ENCODE assay signal across 10 mouse cellular contexts in the genomic region with DNA sequence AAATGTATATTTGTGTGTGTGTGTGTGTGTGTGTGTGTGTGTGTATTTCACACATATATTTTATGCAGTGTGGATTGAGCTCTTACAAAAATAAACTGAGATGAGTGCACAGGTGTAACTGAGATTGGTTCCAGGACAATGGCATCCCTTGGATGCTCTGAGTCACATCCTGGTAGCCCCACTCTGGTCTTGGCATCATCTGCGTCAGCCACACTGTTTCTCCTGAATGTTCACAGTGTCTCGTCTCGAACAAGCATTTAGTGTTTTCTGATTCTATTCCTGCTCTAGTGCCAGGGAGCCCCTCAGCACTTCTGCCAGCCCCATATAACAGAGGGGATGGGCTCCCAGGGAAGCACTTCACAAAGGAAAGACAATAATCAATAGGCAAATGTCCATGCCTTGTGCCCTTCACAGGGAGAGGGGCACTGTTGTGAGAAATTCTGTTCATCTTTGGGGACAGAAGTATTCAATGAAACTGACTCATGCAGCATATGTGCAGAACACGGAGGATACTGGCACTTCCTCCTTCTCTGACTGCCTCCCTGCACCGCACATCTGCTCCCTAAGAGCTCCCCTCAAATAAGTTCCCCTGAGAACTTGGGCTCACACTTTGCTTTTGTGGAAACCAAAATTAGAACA.
DNase-seq lines count a peak whose midpoint lies in the region; ATAC-seq and TF ChIP-seq lines count a peak whose summit lies in the region.
"Had no signal": no experiment of that assay in that cellular context is flagged by ENCODE, and none has a peak within 500 bp of the region (broad histone marks: within the 10 kb centered on the region; RNA-seq: fewer than 3 reads in every experiment).

No protein-coding gene starts in this region.

- DNase-seq in cerebellum, postnatal 36 days, result peak; percentile 6 to 36
- no peak for DNase-seq in cerebellum, adult 11-12 months
- peak; percentile 53 for DNase-seq in brain, embryonic 14.5 days (ENCODE audit: low read depth)
- DNase-seq in frontal cortex, postnatal 36 days (ENCODE audit: low spot score in 2 of 2), result peak; percentile 73 to 84
- peak; percentile 56 to 66 for DNase-seq in left cerebral cortex, postnatal 14 days (ENCODE audit: low spot score in 2 of 2)
- no peak for DNase-seq in heart, adult 8-10 months (ENCODE audit: low spot score)
- DNase-seq: gastrocnemius, postnatal 25 days; kidney, postnatal 36 days had no signal

- no peak for TF ChIP-seq POLR2A in brain, embryonic 14.5 days (IDR thresholded peaks at IDR 0.05; ENCODE audit: borderline replicate concordance, extremely low read depth, insufficient read depth, insufficient read length, poor library complexity, severe bottlenecking)

- ATAC-seq in monocyte, adult 5-6 weeks (replicated peaks; ENCODE audit: insufficient number of reproducible peaks, low FRiP score, low TSS enrichment, poor library complexity, severe bottlenecking), result no peak
- ATAC-seq: intestine, postnatal 0 days had no signal

- no peak for TF ChIP-seq CTCF in brain, embryonic 14.5 days (IDR thresholded peaks at IDR 0.05; ENCODE audit: borderline replicate concordance, extremely low read depth, insufficient read depth, insufficient read length)

- intact Hi-C loops in left cerebral cortex, postnatal 14 days (cut with DNase I), result loop anchor here (10.0 kb wide), 2 partner anchors 173 to 463 kb away; no protein-coding TSS in a partner anchor

Comparison
In these comparisons a context has a peak if more than half of its experiments do, and no peak if none do; other contexts are left out.
1. DNase-seq: peak in cerebellum, postnatal 36 days (2 of 2), brain, embryonic 14.5 days (single experiment), frontal cortex, postnatal 36 days (2 of 2) and left cerebral cortex, postnatal 14 days (2 of 2); none in cerebellum, adult 11-12 months (single experiment) and heart, adult 8-10 months (single experiment).